21 mouse cellular contexts compared by ENCODE assay signal in genomic region chr8:124836273-124836672, GRCm38 (mm10). TPM values are rescaled to one million over a fixed set of nuclear protein-coding genes. Genes with fewer than 3 reads are reported as not detected.
"Had no signal": no experiment of that assay in that cellular context is flagged by ENCODE, and none has a peak within 500 bp of the region (broad histone marks: within the 10 kb centered on the region; RNA-seq: fewer than 3 reads in every experiment).

No protein-coding gene starts in this region.

- H3K4me1 ChIP-seq: neural tube, embryonic 12.5 days had no signal

- H3K9ac ChIP-seq: liver, postnatal 0 days; lung, embryonic 15.5 days; midbrain, embryonic 13.5 days; neural tube, embryonic 12.5 days; stomach, embryonic 15.5 days had no signal

- ATAC-seq: liver, postnatal 0 days; lung, postnatal 0 days; midbrain, embryonic 13.5 days; midbrain, embryonic 16.5 days had no signal

- H3K4me3 ChIP-seq: lung, embryonic 15.5 days; megakaryocyte, embryonic 14.5 days; midbrain, embryonic 13.5 days; neural tube, embryonic 12.5 days; stomach, embryonic 15.5 days had no signal

- DNase-seq: liver, postnatal 0 days; lung, adult 2 months; lung, postnatal 14 days; lung, postnatal 36 days; right cerebral cortex, postnatal 14 days; thymus, adult 2 months; thymus, postnatal 25 days; thymus, postnatal 4 days had no signal

- H3K9me3 ChIP-seq: lung, embryonic 15.5 days; megakaryocyte, embryonic 14.5 days; midbrain, embryonic 13.5 days; neural tube, embryonic 12.5 days; stomach, embryonic 15.5 days had no signal

- H3K27me3 ChIP-seq: lung, embryonic 15.5 days; midbrain, embryonic 13.5 days; neural tube, embryonic 12.5 days; stomach, embryonic 15.5 days had no signal

- H3K27ac ChIP-seq: lung, embryonic 15.5 days; midbrain, embryonic 13.5 days; neural tube, embryonic 12.5 days; stomach, embryonic 15.5 days; stomach, postnatal 0 days had no signal

- H3K4me2 ChIP-seq: lung, embryonic 15.5 days; midbrain, embryonic 11.5 days; midbrain, embryonic 13.5 days; neural tube, embryonic 12.5 days; stomach, embryonic 15.5 days had no signal

RNA-seq across cellular contexts. Expression of gene Trim67, which starts 43.4 kb away (rescaled TPM):
- total RNA-seq: megakaryocyte progenitor cell, adult 5-6 weeks; neutrophil, adult 5-6 weeks had no signal
- polyA plus RNA-seq: macrophage; spleen, adult 2 months had no signal
